Mouse (Mus musculus) frontal cortex, postnatal 25 days (tissue): ENCODE measurements around the gene Rps19bp1.

ENCODE experiments used
- DNase-seq, 2 experiments: peaks; one replicate each; pipeline ENCODE4 v3.0.0; 2022; ENCODE audit warnings: low spot score in 2 of 2

The Rps19bp1 gene

DNA sequence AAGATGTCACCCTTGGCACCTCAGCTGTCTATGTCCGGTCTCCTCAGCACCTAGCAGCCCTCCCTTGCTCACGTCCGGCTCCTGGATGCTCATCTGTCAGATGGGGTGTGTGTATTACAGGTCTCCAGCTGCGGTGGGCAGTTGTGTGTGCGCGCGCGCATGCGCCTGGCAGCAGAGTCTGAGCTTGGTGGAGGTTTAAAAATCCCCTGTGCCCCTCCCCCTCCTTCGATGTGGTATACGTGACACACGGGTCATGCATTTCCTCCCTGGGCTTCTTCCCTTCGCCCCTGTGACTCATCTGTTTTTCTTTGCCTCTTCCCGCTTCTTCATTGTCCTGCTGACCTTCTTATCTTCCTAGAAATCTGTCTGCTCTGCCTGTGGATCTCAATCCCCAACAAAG lies 44.9 kb downstream of the Rps19bp1 start:
- DNase-seq, result no peak

DNA sequence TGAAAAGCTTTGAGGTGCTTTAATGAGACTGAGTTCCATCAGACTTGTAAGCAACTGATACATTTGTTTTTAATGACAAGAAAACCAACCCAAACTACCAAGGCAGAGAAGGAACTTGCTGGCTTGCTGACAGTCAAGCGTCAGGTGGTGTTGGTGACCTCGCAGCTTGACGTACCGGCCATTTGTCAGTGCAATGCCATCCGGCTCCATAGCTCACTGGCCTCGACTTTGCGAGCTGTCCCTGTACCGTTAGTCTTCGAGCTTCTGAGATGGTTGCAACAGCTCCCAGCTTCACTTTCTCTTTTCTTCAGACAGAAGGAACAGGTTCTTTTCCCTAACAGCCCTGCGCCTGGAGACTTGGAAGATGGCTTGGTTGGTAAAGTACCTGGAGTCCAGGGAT lies 46.6 kb downstream of the Rps19bp1 start:
- DNase-seq, result no peak

DNA sequence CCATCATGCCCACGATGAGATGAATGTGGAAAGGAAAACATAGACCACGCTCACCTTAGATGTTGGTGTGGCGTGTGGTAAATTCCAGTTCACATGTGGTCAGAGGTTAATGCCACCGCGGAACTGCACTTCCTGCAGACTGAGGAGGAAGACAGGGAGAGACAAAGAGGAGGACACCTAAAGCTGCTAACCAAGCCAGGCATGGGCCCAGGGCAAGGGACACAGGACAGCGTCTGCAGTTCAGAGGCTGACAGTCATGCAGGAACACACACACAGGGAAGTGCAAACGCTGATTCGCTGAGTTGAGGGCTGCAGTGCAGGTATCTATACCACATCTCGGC lies 47.7 kb downstream of the Rps19bp1 start:
- no peak for DNase-seq

DNA sequence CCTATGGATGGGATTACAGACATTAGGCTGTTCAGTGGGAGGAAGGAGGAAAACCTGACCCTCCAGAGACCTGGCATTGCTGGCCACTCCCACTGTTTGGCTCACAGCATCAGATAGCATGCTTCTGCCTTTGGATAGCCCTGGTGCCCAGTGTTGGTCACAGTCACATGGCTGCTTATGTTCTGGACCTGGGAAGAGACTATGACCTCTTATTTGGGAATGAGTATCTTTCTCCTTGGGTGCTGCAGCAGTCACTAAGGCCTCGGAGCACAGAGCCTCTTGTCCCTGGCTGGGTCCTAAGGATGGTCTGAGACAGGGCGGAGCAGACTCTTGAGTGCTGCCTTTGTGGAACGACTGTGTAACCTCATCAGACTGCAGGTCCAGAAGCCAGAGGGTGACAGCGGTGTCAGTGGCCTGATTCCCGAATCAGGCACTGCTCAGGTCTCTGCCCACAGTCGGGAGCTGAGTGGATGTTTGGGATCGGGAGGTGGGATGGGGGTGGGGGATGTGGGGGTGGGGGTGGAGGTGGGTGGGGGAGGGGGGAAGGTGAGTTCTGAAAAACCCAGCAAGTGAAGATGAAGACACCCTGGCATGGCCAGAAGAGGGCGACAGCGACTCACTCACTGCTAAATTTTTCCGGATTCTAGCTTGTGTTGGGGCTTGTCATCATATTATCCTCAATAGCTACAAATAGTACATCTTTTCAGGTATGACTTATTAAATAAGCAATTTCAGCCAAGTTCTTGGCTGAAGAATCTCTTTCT lies 48.2 kb downstream of the Rps19bp1 start:
- DNase-seq, result no peak

DNA sequence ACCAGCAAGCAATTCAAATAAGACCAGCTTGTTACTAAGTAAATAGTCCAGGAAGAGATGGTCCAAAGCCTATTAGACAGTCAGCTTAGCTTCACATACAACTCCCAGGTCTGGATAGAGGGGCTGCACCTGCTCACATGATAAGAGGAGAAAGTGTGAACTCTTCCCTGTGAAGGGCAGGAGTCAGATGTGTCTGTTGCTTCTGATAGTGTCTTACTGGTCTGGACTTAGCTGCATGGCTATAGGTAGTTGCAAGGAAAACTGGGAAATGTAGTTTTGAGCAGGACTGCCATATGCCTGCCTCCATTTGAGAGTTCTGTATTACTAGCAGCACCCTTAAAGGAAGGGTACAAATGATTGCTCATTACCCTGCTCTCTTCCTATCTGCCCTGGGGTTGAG lies 50.4 kb downstream of the Rps19bp1 start:
- no peak for DNase-seq
